Mouse (Mus musculus) brown adipose tissue, adult 24 weeks (tissue): ENCODE measurements around the gene Dcun1d3. TPM values are rescaled to one million over a fixed set of nuclear protein-coding genes. Genes with fewer than 3 reads are reported as not detected.

ENCODE experiments used
- H3K27ac ChIP-seq: fragments of 200-500 bp; replicated peaks from 2 replicates; pipeline ENCODE4 v1.5.1; 2012; ENCODE audit warnings: low read depth, mild to moderate bottlenecking, low read length
- H3K4me1 ChIP-seq: fragments of 200-500 bp; 2 replicates; pipeline ENCODE4 v1.6.1; 2012; ENCODE audit warnings: low read length, mixed read lengths; ENCODE audit not compliant: control insufficient read depth, insufficient read depth, insufficient read length
- H3K4me3 ChIP-seq: fragments of 200-500 bp; 2 replicates; pipeline ENCODE4 v1.5.1; 2012; ENCODE audit warnings: low read depth, mild to moderate bottlenecking, low read length, moderate library complexity; ENCODE audit not compliant: insufficient read depth
- polyA plus RNA-seq: library from polyadenylated mRNA; stranded (reverse); fragments of >200 nt; gene quantifications from 2 replicates; pipeline ENCODE4 v1.2.4, GENCODE M21; 2012; ENCODE audit not compliant: missing spikeins, insufficient read depth, insufficient read length

Gene Dcun1d3
- 18.4 and 21.7 TPM in 2 replicates for polyA plus RNA-seq

DNA sequence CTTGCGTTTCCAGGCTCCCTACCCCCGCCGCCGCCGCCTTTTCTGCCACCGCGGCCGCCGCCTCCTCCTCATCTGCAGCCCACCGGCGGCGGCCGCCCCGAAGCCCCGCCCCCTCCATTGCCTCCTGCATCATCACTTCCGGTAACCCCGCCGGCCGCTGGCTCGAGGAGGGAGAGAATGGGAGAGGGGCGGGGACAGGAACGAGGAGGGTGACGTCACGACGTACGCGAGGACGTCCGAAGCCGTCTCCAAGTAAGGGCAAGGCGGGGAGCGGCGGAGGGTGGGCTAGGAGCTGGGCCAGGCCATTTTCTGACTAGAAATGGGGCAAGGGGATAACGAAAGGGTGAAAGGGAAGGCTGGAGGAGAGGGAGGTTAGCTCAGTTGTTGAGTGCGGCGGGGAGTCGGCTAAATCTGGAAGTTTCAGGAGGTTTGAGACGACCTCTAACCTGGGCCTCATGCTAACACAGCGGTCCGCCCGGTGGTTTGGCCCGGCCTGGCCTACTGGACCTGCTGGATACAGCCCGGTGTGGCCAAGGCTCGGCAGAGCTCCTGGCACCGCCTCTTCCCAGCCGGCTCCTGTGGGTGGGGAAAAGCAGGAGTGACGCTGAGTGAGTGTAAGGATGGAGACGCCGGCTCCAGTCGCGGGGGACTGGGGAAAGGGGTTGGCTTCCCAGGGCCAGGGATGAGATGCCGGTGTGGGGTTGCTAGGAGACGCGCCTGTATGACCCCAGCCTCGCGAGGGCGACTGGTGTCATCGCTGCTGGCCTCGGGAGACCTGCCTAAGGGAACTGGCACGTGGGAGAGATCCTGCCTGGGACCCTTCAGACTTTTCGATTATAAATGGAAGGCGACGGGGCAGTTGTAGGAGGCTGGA is at the start of gene Dcun1d3, which contains the start of gene Lyrm1:
Dcun1d3 (minus strand) TSS at position 660 of the 874 bp plus-strand sequence.
Lyrm1 (plus strand) TSS at position 223 of the 874 bp plus-strand sequence.
- peak within 1 kb of the TSS; percentile 100 for H3K27ac ChIP-seq
- peak within 1 kb of the TSS; percentile 82 for H3K4me3 ChIP-seq
- H3K4me1 ChIP-seq, result peaks cover 7% of the 10 kb centered on the region; the same call in 1 of the 2 replicates

DNA sequence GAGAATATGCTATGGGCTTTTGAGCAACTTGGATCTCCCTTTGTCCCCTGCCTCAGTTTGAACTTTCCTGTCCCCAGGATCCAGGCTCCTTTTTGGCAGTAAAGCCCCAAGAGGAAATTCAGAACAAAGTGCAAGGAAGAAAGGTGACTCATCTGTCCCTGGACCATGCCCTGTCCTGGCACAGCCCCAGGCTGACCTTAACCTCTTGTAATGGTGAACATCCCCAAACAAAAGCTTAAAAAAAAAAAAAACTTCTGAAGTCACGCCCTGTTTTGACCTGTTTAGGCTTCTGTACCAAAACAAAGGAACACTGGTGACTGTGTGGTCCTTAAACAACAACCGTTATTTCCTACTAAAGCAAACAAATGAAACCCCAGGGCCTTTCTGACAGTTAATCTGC is 45.5 kb upstream of the Dcun1d3 start:
- Histone ChIP-seq H3K4me3 (no peak overlapping the region), H3K4me1 (peaks cover 8% of the 10 kb centered on the region), H3K27ac (peak overlapping the region; percentile 81)

DNA sequence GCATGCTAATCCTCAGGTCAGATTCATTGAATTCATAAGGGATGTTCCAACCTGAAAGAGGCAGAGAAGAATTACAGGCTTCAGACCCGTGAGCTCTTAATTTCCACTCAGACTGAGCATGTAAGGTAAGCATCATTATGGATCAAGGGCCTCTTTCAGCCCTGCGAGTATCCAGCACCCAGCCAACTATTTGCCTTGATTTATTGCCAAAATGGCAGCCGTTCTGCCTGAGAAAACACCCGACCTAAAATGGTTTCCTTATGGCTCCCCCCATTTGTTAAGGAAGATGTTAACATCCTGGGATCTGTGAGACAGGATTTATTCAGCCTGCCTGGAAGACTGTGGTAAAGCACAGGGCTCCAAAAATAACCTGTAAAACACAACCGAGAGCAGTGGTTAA is 40.9 kb upstream of the Dcun1d3 start:
- Histone ChIP-seq H3K4me3 (no peak overlapping the region), H3K4me1 (peaks cover 5% of the 10 kb centered on the region), H3K27ac (no peak overlapping the region)

DNA sequence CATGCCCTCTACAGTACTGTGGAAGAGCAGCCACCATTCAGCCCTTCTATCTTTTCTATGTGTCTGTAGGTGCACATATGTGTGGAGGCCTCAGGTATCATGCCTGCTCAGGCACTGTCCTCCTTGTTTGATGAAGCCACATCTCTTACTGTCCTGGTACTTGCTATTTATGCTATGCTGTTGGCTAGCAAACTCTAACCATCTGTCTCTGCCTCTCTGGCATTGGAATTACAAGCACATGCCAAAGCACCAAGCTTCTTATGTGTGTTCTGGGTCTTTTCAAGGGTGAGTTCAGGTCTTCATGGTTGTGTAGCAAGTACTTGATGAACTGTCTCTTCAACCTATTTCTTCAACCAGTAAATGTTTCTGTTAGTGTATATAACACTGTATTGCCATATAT is 40.2 kb upstream of the Dcun1d3 start:
- H3K4me3 ChIP-seq, result no peak overlapping the region

DNA sequence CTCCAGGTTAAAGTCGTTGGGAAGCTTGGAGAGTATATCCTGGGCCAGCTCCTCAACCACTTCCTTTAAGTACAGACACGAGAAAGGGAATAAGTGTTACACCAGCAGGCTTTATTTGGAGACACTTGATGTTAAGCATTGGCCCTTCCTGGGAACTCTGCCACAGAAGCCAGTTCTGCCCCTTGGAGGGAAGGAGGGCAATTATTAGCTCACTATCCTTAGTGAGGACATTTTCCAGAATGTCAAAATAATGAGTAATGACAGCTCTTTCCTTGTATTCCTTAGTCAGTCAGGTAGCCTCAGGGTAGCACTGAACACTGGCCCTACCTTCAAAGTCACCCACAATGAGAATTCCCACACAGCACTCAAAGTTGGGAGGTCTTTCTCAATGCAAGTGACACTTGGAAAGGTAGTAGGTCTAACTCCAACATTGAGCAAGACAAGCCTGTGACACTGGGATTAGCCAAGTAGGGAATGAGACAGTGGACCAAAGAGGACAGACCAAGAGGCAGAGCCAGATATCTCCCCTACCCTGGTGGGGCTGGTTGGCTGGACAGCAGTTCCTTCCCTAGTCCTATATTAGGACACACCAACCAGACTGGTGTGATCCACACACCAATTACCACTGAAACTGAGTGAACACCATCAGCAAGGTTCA is 32.8 kb upstream of the Dcun1d3 start:
- Histone ChIP-seq H3K4me3 (no peak overlapping the region), H3K4me1 (peaks cover 8% of the 10 kb centered on the region; the same call in 1 of the 2 replicates), H3K27ac (peak overlapping the region; percentile 96)

More for the DNA sequence above, 40.2 kb upstream of the Dcun1d3 start:
- Histone ChIP-seq H3K27ac (no peak overlapping the region), H3K4me1 (peaks cover 3% of the 10 kb centered on the region)

DNA sequence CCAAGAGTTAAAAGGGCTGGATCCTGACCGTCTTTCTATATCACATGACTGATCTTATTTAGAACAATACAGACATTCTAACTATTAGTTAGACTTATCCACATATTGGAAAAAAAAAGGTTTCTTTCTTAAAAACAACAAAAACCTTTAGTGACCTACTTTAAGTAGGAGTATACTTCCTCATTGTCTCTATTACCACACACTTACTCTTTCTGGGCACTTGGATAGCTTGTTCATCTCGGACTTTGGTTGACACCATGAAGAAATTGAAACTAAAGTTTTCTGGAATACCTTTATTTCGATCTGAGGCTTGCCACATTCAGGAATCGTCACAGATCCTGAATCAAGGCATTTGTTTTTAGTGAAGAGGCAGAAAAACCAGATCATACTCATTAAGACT is 25.0 kb upstream of the Dcun1d3 start:
- Histone ChIP-seq H3K4me1 (no peaks in the 10 kb centered on the region), H3K27ac (no peak overlapping the region), H3K4me3 (no peak overlapping the region)

DNA sequence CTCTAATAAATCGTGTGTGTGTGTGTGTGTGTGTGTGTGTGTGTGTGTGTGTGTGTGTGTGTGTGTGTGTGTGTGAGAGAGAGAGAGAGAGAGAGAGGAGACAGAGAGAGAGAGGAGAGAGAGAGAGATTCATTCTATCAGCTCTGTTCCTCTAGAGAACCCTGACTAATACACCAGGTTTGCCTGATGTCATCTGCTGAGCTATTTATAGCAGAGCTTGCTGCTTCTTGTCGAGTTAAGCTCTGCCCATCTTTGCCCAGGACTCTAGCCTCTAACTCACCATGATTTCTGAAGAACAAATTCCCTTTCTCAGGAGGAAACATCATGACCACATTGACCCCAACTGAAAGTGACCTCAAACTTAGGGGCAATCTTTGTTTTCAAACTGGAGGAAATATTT is 24.4 kb upstream of the Dcun1d3 start:
- Histone ChIP-seq H3K4me3 (no peak overlapping the region), H3K27ac (peak overlapping the region; percentile 36; the same call in 1 of the 2 replicates), H3K4me1 (no peaks in the 10 kb centered on the region)

DNA sequence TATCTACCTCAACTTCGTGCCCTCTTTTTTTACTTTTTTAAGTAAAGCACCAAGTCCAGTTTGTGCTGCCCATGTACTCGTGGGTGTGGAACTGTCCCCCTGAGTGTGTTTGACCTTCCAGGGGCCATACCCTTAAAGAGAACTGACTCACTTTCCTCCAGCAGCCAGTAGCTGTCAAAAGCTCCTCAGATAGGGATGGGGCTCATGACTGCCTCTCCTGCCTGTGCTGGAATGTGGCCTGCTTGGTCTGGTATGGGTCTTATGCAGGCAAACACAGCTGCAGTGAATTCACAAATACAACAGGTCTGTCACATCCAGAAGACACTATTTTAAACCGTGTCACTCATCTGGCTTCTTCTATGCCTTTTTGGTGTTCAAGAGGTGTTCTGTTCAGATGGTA is 15.6 kb upstream of the Dcun1d3 start:
- peak overlapping the region; percentile 33 for H3K27ac ChIP-seq
- peaks cover 3% of the 10 kb centered on the region for H3K4me1 ChIP-seq
- no peak overlapping the region for H3K4me3 ChIP-seq

DNA sequence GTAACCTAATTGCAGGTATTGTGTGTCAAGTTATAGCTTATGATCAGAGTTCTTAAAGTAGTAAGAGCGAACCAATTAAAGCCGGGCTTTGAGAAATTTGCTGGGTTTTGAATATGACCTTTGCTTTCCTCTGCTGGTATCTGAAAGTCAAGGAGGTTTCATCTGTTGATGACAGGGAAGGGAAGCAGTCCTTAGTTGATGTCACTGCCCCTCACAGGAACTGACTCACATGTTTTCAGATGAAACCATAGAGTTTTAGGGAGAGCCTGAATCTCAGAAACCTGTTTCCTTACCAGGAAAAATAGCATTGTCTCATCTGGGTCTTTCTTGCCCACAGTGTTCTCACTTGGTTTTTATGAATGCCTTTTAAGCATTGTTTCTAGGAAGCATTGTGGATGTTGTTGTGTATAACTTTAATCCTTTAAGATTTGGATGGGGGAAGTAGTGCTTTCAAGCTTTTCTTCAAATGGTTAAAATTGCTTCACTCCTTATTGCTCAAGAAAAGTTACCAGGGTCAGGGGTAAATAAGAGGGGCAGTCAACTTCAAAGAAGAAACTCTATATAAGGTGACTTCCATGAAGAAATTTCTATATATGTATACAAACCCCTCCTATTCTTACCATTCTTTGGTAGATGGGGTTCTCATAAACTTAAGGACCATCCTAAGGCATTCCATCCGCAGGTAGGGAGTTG is 10.6 kb upstream of the Dcun1d3 start:
- H3K27ac ChIP-seq, result no peak overlapping the region
- H3K4me1 ChIP-seq, result peaks cover 3% of the 10 kb centered on the region; the same call in 1 of the 2 replicates
- H3K4me3 ChIP-seq, result no peak overlapping the region

DNA sequence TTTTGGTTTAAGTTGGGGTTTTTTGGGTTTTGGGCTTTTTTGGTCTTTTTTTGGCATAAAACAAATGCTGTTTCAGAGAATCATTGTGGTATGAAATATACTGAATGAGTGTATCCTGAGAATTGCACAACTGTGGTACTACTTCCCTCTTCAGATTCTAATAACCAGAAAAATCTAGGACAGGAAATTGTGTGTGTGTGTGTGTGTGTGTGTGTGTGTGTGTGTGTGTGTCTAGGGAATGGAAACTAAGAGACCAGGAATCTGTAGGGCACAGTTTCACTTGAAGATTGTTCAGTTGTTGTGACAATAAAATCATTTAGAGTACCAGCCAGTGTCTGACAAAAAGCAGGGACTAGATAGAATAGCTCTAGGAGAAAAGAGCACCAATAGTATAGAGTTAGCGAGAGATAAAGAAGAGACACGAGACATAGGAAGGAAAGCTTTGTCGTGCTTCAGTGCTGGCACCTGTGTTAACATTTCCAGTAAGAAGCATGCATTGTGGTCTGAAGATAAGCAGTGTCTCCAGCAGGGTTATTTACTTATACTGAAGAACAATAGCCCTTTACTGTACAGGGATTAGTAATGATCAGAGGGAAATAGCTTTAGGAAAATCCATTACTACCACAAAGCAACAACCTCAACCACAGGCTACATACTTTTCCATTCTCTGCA is 3.4 kb upstream of the Dcun1d3 start:
- H3K4me3 ChIP-seq, result no peak overlapping the region
- 0 out of 2 replicates have a peak, but pooled peaks cover 3% of the 10 kb centered on the region for H3K4me1 ChIP-seq
- H3K27ac ChIP-seq, result no peak overlapping the region

DNA sequence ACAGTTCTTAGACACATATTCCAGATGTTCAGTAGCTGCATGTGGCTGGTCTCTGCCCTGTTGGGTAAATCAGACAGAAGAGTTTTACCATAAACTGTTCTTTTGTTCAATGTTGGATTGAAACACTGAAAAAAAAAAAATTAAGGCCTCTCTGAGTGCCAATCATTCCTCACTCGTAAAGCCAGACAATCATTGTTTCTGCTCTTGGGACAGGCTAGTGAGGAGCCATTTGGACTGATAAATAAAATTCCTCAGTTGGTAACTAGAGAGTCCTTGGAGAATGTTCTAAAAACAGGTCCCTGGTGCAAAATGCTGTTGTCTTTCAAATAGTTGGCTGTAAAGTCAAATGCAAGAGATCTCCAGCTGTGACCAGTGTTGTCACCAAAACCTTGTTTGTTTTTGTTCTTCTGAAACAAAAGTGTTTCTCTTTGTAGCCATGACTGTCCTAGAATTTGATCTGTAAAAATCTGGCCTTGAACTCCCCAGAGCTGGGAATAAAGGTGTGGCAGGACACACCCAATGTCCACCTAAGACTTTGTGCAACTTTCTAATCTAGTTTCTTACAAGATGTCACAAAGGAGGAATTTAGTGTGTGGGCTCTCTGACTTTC is 2.3 kb upstream of the Dcun1d3 start:
- H3K27ac ChIP-seq, result peak overlapping the region; percentile 26; the same call in 1 of the 2 replicates
- peaks cover 5% of the 10 kb centered on the region; the same call in 1 of the 2 replicates for H3K4me1 ChIP-seq
- no peak overlapping the region for H3K4me3 ChIP-seq

DNA sequence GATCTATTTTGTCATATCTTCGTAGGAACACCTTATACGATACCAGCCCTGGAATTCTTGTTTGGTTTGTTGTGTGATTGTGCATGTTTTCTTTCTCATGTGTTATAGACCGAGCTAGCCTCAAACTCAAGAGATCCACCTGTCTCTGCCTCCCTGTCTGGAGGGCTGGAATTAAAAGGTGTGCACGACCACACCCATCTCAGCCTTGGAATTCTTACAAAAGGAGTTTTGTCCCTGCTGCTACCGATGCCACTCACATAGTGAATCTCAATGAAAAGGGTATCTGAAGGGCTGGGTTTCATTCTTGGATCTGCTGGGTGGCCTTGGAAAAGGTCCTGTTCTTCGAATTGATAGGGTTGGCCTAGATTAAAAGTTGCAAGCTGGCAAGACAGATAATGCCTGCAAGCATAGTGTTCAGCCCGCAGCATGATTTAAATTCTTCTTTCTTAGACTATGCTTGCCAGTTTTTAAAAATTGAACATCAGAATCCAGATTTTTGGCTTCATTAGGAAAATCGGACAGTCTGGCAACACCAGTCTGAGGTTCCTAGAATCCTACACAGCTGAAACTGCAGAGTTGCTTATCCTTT is 1.5 kb upstream of the Dcun1d3 start:
- peaks cover 5% of the 10 kb centered on the region; the same call in 1 of the 2 replicates for H3K4me1 ChIP-seq
- 0 out of 2 replicates have a peak overlapping the region, but pooled peaks have one; percentile 26 for H3K27ac ChIP-seq
- H3K4me3 ChIP-seq, result no peak overlapping the region

DNA sequence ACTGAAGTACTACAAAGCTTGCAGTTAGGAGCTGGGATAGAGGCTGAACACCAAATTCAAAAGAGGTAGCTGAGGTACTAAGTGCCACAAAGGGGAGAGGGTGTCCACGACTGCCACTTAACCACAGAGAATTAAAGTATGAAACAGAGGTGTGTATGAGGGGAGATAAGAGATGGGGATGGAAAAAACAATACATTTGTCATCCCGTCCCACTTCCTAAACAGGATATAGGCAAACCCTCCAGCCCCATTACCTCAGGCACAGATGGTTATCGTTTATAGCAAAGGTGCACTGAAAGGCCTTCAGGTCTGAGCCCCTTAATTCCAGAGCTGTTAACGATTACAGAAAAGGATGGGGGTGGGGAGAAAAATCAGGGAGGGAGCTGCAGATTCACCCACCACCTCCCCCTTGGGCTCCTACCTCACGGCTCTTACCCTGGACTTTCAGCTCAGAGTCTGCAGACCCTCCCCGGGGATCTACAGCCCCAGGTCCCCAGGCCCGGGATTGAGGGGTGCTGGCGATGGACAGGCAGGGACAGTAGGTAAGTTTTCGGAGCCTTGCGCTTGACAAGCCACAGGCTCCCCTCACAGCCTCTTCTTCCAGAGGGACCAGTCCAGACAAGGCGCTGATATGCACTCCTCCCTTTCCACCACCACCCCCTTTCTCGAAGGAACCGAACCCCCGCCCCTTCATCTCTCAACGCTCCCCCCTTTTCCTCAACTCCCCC is 1.1 kb downstream of the Dcun1d3 start:
- Histone ChIP-seq H3K27ac (peak overlapping the region; percentile 90), H3K4me1 (peaks cover 8% of the 10 kb centered on the region; the same call in 1 of the 2 replicates), H3K4me3 (peak overlapping the region; percentile 68)
